ENCODE assay signal across 11 mouse cellular contexts in the genomic region with DNA sequence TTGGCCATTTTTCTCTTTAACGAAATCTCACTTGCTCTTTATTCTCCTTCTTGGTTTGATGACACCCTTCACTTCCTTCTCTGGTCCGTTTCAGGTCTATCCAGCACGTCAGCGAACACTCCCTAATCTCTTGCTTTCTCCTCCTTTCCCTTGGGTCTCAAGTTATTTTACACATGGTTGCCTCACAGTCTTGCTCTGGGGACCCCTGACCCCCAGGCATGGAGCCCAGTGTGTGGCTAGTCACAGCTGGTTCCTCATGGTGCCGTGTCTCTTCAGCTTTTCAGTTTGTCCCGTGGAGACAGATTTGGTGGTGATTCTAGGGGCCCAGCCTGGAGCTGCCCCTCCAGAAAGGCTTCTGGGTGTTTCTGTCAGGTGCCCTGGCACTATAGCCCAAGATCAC. TPM values are rescaled to one million over a fixed set of nuclear protein-coding genes. Genes with fewer than 3 reads are reported as not detected.
DNase-seq lines count a peak whose midpoint lies in the region; ATAC-seq lines count a peak whose summit lies in the region.
"Not testable (repeated sequence)": the region's sequence is repeated elsewhere in the genome, so short reads cannot be mapped to it uniquely, and the experiment has no call there.
"Had no signal": no experiment of that assay in that cellular context is flagged by ENCODE, and none has a peak within 500 bp of the region (broad histone marks: within the 10 kb centered on the region; RNA-seq: fewer than 3 reads in every experiment).

No protein-coding gene starts in this region.

- H3K4me1 ChIP-seq in liver, embryonic 16.5 days (ENCODE audit: control insufficient read depth, low read depth, low read length), result not testable (repeated sequence)

- not testable (repeated sequence) for H3K36me3 ChIP-seq in liver, embryonic 16.5 days (ENCODE audit: control insufficient read depth, insufficient read depth)

- not testable (repeated sequence) for H3K4me2 ChIP-seq in liver, embryonic 16.5 days (ENCODE audit: low read depth, low read length)

- not testable (repeated sequence) for H3K9ac ChIP-seq in liver, embryonic 16.5 days (ENCODE audit: low read depth, low read length)

- H3K27ac ChIP-seq in liver, embryonic 16.5 days (ENCODE audit: low read length), result not testable (repeated sequence)

- 48% methylated on average over 3 of the region's 6 CpGs for WGBS in liver, embryonic 16.5 days (ENCODE audit: insufficient replicate concordance)

- H3K27me3 ChIP-seq in liver, embryonic 16.5 days (ENCODE audit: control insufficient read depth, insufficient read depth, low read depth, low read length), result not testable (repeated sequence)

- ATAC-seq in liver, embryonic 16.5 days (ENCODE audit: low read depth), result 0 out of 2 replicates have a peak, but pooled peaks have one; percentile 19

- not testable (repeated sequence) for H3K9me3 ChIP-seq in liver, embryonic 16.5 days (replicated peaks; ENCODE audit: control insufficient read depth, low read length)

- H3K4me3 ChIP-seq in liver, embryonic 16.5 days (ENCODE audit: low read depth, low read length), result not testable (repeated sequence)

- DNase-seq in heart, adult 11 months, result peak; percentile 83
- peak; percentile 8 to 14 for DNase-seq in kidney, postnatal 4 days
- peak; percentile 18 for DNase-seq in lung, postnatal 10 days
- peak; percentile 16 to 62 for DNase-seq in lung, postnatal 4 days

RNA-seq across cellular contexts. Expression of a gene that starts 16.4 kb away (rescaled TPM):
- not detected in 2 replicates for polyA plus RNA-seq in liver, embryonic 16.5 days (2015; fragmentation: Nextera tagmentation; extraction: Ambion mirVana)
- polyA plus RNA-seq: activated CD4-positive, CD25-positive, alpha-beta regulatory T cell, adult 4 months; adrenal gland, adult 2 months; brain, embryonic 14.5 days; C2C12; CD4-positive, CD25-positive, alpha-beta regulatory T cell, adult 4 months; G1E had no signal

Comparison
In these comparisons a context has a peak if more than half of its experiments do, and no peak if none do; other contexts are left out.
1. DNase-seq: peak in every context shown above with its lines; median percentile 83 in heart, adult 11 months; 39 in lung, postnatal 4 days; 18 in lung, postnatal 10 days; 11 in kidney, postnatal 4 days.